9 mouse cellular contexts compared by ENCODE assay signal in genomic region chr7:93336420-93336819, GRCm38 (mm10).
A peak's percentile ranks its signal among the peaks of the same experiment; 100 is the strongest.
DNase-seq lines count a peak whose midpoint lies in the region; ATAC-seq and TF ChIP-seq lines count a peak whose summit lies in the region.
"Had no signal": no experiment of that assay in that cellular context is flagged by ENCODE, and none has a peak within 500 bp of the region (broad histone marks: within the 10 kb centered on the region; RNA-seq: fewer than 3 reads in every experiment).

No protein-coding gene starts in this region.

- H3K9me3 ChIP-seq in hindbrain, embryonic 15.5 days, result no peaks in the 10 kb centered on the region
- H3K9me3 ChIP-seq: liver, embryonic 13.5 days had no signal

- H3K4me1 ChIP-seq in cortical plate, adult 2 months (ENCODE audit: control insufficient read depth, insufficient read depth, low read length), result no peaks in the 10 kb centered on the region
- H3K4me1 ChIP-seq in hindbrain, embryonic 15.5 days (replicated peaks), result no peaks in the 10 kb centered on the region
- H3K4me1 ChIP-seq: liver, embryonic 13.5 days had no signal

- peak; percentile 48 to 59 for DNase-seq in cerebellum, postnatal 10 days
- DNase-seq in left cerebral cortex, postnatal 25 days (ENCODE audit: low spot score in 2 of 2), result peak; percentile 56 to 74
- peak; percentile 19 to 20 for DNase-seq in right cerebral cortex, postnatal 36 days (ENCODE audit: low spot score in 2 of 2)
- no peak for DNase-seq in gastrocnemius, postnatal 10 days
- DNase-seq in heart, postnatal 25 days (ENCODE audit: low spot score), result no peak
- DNase-seq: liver, embryonic 13.5 days had no signal

- H3K4me2 ChIP-seq in hindbrain, embryonic 15.5 days, result no peak overlapping the region
- H3K4me2 ChIP-seq: liver, embryonic 13.5 days had no signal

- WGBS in hindbrain, embryonic 15.5 days, result 22% methylated on average over 1 of the region's 1 CpGs

- H3K27ac ChIP-seq in cortical plate, adult 2 months (ENCODE audit: insufficient read depth, low read length), result no peak overlapping the region
- no peak overlapping the region for H3K27ac ChIP-seq in hindbrain, embryonic 15.5 days (replicated peaks)
- H3K27ac ChIP-seq: liver, embryonic 13.5 days had no signal

- no peaks in the 10 kb centered on the region for H3K36me3 ChIP-seq in hindbrain, embryonic 15.5 days
- H3K36me3 ChIP-seq: liver, embryonic 13.5 days had no signal

- intact Hi-C loops in left cerebral cortex, postnatal 25 days (cut with DNase I), result loop anchor here (1.0 kb wide), 1 partner anchor 710 kb away; no protein-coding TSS in a partner anchor
- intact Hi-C loops in heart, postnatal 25 days (cut with DNase I), result loop anchor here (10.0 kb wide), 1 partner anchor 708 kb away; no protein-coding TSS in a partner anchor

- TF ChIP-seq CTCF in cortical plate, adult 2 months (IDR thresholded peaks at IDR 0.05; ENCODE audit: extremely low read depth, insufficient read depth, low read length), result peak; percentile 73

- H3K4me3 ChIP-seq in cortical plate, adult 2 months (ENCODE audit: insufficient read depth, low read length), result no peak overlapping the region
- no peak overlapping the region for H3K4me3 ChIP-seq in hindbrain, embryonic 15.5 days
- H3K4me3 ChIP-seq: liver, embryonic 13.5 days had no signal

- H3K9ac ChIP-seq in hindbrain, embryonic 15.5 days, result no peak overlapping the region
- H3K9ac ChIP-seq: liver, embryonic 13.5 days had no signal

- no peak for TF ChIP-seq POLR2A in cortical plate, adult 2 months (IDR thresholded peaks at IDR 0.05; ENCODE audit: extremely low read depth, insufficient read depth, low read length)

- ATAC-seq in cerebellum, adult (ENCODE audit: insufficient number of reproducible peaks, low FRiP score, low TSS enrichment), result no peak
- peak; percentile 75; the same call in 1 of the 2 replicates for ATAC-seq in hindbrain, embryonic 15.5 days (ENCODE audit: low FRiP score, low read depth)

- no peaks in the 10 kb centered on the region for H3K27me3 ChIP-seq in hindbrain, embryonic 15.5 days
- H3K27me3 ChIP-seq: liver, embryonic 13.5 days had no signal

Comparison
In these comparisons a context has a peak if more than half of its experiments do, and no peak if none do; other contexts are left out.
1. DNase-seq: peak in cerebellum, postnatal 10 days (2 of 2), left cerebral cortex, postnatal 25 days (2 of 2) and right cerebral cortex, postnatal 36 days (2 of 2); none in gastrocnemius, postnatal 10 days (single experiment) and heart, postnatal 25 days (single experiment).